Mouse (Mus musculus) brown adipose tissue, adult 24 weeks (tissue): ENCODE results near the gene Pfkfb4. TPM values are rescaled to one million over a fixed set of nuclear protein-coding genes. Genes with fewer than 3 reads are reported as not detected.

ENCODE experiments used
- H3K27ac ChIP-seq: fragments of 200-500 bp; replicated peaks from 2 replicates; pipeline ENCODE4 v1.5.1; 2012; ENCODE audit warnings: low read depth, mild to moderate bottlenecking, low read length
- H3K4me1 ChIP-seq: fragments of 200-500 bp; 2 replicates; pipeline ENCODE4 v1.6.1; 2012; ENCODE audit warnings: low read length, mixed read lengths; ENCODE audit not compliant: control insufficient read depth, insufficient read depth, insufficient read length
- H3K4me3 ChIP-seq: fragments of 200-500 bp; 2 replicates; pipeline ENCODE4 v1.5.1; 2012; ENCODE audit warnings: low read depth, mild to moderate bottlenecking, low read length, moderate library complexity; ENCODE audit not compliant: insufficient read depth
- polyA plus RNA-seq: library from polyadenylated mRNA; stranded (reverse); fragments of >200 nt; gene quantifications from 2 replicates; pipeline ENCODE4 v1.2.4, GENCODE M21; 2012; ENCODE audit not compliant: missing spikeins, insufficient read depth, insufficient read length

Gene Pfkfb4
- polyA plus RNA-seq, 1 experiment, result 3.8 TPM

- H3K4me1 ChIP-seq, result no peaks in the 10 kb centered on the region; the same call in 1 of the 2 replicates
- H3K27ac ChIP-seq, result no peak overlapping the region
Measured at GRCm38 (mm10) chr9:109009636-109010315, 18.2 kb downstream of the Pfkfb4 start.

GRCm38 (mm10) chr9:109010316-109010690 lies 18.7 kb downstream of the Pfkfb4 start:
- H3K4me1 ChIP-seq, result no peaks in the 10 kb centered on the region; the same call in 1 of the 2 replicates
- H3K4me3 ChIP-seq, result no peak overlapping the region
- H3K27ac ChIP-seq, result no peak overlapping the region

More at GRCm38 (mm10) chr9:109009636-109010315, 18.2 kb downstream of the Pfkfb4 start:
- H3K4me3 ChIP-seq, result no peak overlapping the region

DNA sequence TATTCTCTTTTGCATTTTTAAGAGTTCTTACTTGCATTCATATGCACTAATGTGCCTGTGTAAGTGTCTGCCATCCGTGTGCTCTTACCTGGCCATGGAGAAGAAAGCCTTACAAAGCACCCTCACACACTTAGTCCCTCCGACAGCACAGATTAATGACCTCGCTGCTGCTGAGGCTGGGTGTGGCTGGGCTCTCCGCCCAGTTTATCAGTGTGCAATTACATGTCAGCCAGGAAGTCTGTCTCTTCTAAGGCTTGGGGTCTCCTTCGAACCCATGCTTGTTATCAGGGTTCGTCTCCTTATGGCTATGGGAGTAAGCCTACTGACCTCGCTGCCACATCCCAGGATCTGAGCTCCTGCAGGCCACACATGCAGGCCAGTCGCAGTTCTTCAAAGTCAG lies 23.8 kb downstream of the Pfkfb4 start:
- H3K4me1 ChIP-seq, result no peaks in the 10 kb centered on the region; the same call in 1 of the 2 replicates
- no peak overlapping the region for H3K4me3 ChIP-seq
- H3K27ac ChIP-seq, result no peak overlapping the region

DNA sequence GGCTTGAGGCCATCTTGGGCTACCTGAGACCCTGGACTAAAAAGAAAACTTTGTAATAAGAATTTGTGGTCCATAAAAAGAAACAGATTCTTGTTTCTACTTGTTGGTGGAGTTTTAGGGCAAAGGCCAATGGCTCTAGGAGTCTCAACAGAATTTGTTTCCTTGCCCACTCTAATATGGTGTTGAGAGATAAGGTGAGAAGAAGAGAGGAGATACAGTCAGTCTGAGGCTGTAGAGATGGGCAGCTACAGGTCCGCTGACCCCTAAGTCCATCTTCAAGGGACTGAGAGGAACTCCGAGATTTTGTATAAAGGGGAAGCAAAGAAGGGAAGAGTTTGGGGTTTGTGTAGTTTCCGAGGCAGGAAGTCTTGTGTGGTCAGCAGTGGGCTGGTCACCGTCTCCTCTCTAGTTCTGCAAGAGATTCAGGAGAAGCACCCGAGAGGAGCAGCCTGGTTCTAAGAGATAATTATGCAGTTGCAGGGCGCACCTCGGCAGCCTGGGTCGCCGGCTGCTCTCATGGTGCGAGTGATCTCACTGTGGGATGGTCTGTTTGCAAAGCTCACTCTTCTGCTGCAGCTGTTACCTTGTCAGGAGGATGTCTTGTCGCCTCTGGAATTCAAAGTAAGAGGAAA lies 25.5 kb downstream of the Pfkfb4 start:
- H3K27ac ChIP-seq, result peak overlapping the region; percentile 55
- H3K4me3 ChIP-seq, result peak overlapping the region; percentile 32
- no peaks in the 10 kb centered on the region for H3K4me1 ChIP-seq

- H3K27ac ChIP-seq, result peak overlapping the region; percentile 52
- H3K4me1 ChIP-seq, result peaks cover 5% of the 10 kb centered on the region
- H3K4me3 ChIP-seq, result no peak overlapping the region
Measured at GRCm38 (mm10) chr9:109021428-109021827, 29.9 kb downstream of the Pfkfb4 start.

DNA sequence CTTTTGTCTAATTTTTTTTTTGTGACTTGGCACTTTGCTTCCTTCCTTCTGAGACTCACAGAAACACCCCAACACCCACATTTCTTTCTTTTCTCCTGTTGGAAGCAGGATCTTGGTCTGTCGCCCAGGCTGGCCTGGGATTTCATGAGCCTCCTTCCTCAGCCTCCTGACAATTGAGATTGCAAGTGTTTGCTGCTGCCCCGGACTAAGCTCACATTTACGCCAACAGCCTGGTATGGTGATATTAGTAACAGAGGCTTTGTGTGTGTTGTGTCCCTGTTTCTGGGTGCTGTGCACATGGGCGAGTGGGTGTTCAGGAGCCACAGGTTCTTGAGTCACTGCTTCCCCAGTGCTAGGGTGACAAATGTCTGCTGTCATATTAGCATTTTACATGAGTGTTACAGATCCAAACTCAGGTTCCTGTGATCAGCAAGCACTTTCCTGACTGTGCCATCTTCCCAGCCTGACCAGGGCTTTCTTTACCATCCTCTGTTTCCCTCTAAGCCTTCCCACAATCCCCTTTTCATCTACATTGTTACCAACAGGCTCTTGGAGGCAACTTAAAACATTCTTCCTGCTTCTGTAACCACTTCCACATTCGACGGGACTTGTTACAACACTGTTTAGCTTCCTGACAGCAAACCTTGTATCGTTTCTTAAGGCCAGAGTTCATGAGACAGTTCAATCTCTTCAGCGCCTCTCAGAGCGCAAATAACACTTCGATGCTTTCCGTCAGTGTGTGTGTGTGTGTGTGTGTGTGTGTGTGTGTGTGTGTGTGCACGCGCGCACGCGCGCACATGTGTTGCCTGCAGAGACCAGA lies 31.5 kb downstream of the Pfkfb4 start:
- peak overlapping the region; percentile 64 for H3K27ac ChIP-seq
- H3K4me1 ChIP-seq, result peaks cover 8% of the 10 kb centered on the region
- H3K4me3 ChIP-seq, result no peak overlapping the region

- Histone ChIP-seq H3K27ac (0 out of 2 replicates have a peak overlapping the region, but pooled peaks have one; percentile 17), H3K4me3 (no peak overlapping the region), H3K4me1 (peaks cover 8% of the 10 kb centered on the region)
Measured at GRCm38 (mm10) chr9:109027521-109027920, 35.9 kb downstream of the Pfkfb4 start.

GRCm38 (mm10) chr9:109028421-109028820 lies 36.8 kb downstream of the Pfkfb4 start:
- Histone ChIP-seq H3K4me1 (peaks cover 8% of the 10 kb centered on the region), H3K27ac (no peak overlapping the region), H3K4me3 (no peak overlapping the region)

- Histone ChIP-seq H3K4me3 (no peak overlapping the region), H3K4me1 (peaks cover 4% of the 10 kb centered on the region), H3K27ac (no peak overlapping the region)
Measured at GRCm38 (mm10) chr9:109028919-109029318, 37.3 kb downstream of the Pfkfb4 start.

GRCm38 (mm10) chr9:109030312-109030711 lies 38.7 kb downstream of the Pfkfb4 start:
- Histone ChIP-seq H3K4me1 (peaks cover 4% of the 10 kb centered on the region), H3K27ac (no peak overlapping the region), H3K4me3 (no peak overlapping the region)

DNA sequence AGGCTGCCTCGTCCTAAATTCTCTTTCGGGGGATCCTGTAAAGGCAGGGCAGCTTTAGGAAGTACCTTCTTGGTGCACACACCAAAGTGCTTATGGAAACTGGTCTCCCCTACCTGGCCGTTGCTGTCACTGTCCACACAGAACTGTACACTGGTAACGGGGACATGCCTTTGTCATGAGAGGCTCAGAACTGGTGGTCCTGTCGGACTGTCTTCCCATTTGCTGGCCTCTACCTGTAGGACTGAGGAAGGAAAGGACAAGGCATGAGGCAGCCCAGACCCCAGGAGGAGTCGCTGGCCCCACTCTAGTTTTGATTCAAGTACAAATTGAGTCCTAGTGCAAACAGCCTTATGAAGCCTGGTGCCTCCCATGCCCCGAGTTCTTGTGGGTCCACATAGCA lies 39.4 kb downstream of the Pfkfb4 start:
- H3K27ac ChIP-seq, result no peak overlapping the region
- H3K4me1 ChIP-seq, result peaks cover 4% of the 10 kb centered on the region
- H3K4me3 ChIP-seq, result no peak overlapping the region

GRCm38 (mm10) chr9:109031686-109032085 lies 40.1 kb downstream of the Pfkfb4 start:
- no peak overlapping the region for H3K4me3 ChIP-seq
- H3K4me1 ChIP-seq, result peaks cover 4% of the 10 kb centered on the region
- no peak overlapping the region for H3K27ac ChIP-seq

DNA sequence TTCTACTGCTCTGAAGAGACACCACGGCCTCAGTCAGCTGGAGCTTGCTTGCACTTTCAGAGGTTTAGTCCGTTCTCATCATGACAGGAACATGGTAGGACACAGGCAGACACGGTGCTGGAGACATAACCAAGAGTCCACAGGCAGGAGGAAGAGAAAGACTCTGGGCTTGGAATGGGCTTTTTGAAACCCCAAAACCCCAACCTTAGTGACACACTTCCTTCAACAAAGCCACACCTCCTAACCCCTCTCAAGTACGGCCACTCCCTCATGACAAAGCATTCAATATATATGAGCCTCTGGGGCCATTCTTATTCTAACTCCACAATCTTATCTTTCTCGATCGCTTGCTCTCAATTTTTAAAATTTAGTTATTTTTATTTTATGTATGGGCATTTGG lies 40.9 kb downstream of the Pfkfb4 start:
- Histone ChIP-seq H3K4me3 (no peak overlapping the region), H3K27ac (no peak overlapping the region), H3K4me1 (peaks cover 3% of the 10 kb centered on the region)

DNA sequence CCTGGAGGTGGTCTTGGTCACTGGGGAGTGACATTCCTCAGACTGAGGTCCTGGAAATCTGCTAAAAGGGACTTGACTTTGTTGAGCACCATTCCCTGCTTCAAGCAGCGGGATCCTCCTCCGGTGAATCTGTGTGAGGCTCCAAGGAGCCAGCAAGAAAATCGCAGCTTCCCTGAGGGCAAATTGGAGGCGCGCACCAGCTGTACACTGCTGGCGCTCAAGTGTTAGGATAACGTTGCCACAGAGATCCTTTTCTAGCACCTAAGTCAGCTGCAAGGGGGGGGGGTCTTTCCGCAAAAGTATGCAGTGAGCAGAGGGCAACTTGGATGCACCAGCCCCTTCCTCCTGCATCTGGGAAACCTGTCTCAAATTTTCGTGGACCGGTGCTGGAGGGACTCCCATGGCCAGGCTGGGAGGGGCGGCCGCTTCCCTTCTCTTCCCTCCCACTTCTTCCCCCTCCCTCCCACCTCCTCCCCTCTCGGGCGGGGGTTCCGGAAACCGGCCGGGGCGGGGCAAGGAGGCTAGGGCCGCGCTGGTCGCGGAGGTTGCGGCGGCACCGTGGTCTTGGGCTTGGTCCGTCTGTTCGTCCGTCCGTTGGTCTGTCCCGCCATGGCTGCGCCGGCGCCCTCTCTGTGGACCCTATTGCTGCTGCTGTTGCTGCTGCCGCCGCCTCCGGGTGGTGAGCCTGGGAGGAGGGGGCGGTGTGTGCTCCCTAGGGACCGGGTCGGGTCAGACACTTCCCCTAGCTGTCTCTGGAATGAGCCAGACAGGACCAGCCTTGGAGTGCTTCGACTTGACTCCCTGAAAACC lies 46.7 kb downstream of the Pfkfb4 start, which contains the start of gene Shisa5:
Shisa5 (plus strand) TSS at position 480 of the 810 bp plus-strand sequence.
- H3K27ac ChIP-seq, result peak within 1 kb of the TSS; percentile 95
- peaks cover 8% of the 10 kb centered on the region; the same call in 1 of the 2 replicates for H3K4me1 ChIP-seq
- peak within 1 kb of the TSS; percentile 90 for H3K4me3 ChIP-seq
